Mouse (Mus musculus) CH12.LX (cell line): Measurements from ENCODE around the gene Cdh13. TPM values are rescaled to one million over a fixed set of nuclear protein-coding genes. Genes with fewer than 3 reads are reported as not detected.

ENCODE experiments used
- DNase-seq: peaks from one replicate; pipeline ENCODE4 v3.0.0-alpha.2; 2013; ENCODE audit errors: extremely low read depth
- H3K27ac ChIP-seq: 2 replicates; pipeline ENCODE4 v1.5.1; 2012; ENCODE audit warnings: low read depth, mild to moderate bottlenecking, control low read depth, moderate library complexity; ENCODE audit not compliant: insufficient read depth
- H3K27me3 ChIP-seq: replicated peaks from 2 replicates; pipeline ENCODE3; 2012; ENCODE audit warnings: inconsistent platforms
- H3K36me3 ChIP-seq, 2 experiments: replicated peaks in 1 of 2; 2 replicates each; pipeline versions ENCODE3 to v1.6.1; 2012; ENCODE audit warnings: inconsistent platforms in 1 of 2, low read length in 1 of 2, mild to moderate bottlenecking in 1 of 2, mixed read lengths in 1 of 2, moderate library complexity in 1 of 2; ENCODE audit not compliant: control insufficient read depth in 1 of 2, insufficient read depth in 1 of 2
- H3K4me1 ChIP-seq, 2 experiments: 2 replicates each; pipeline ENCODE4 v1.6.1; 2012; ENCODE audit warnings: inconsistent platforms in 1 of 2, moderate library complexity in 1 of 2; ENCODE audit not compliant: insufficient read depth in 2 of 2, control insufficient read depth in 1 of 2
- H3K4me2 ChIP-seq: 2 replicates; pipeline ENCODE4 v1.6.1; 2012; ENCODE audit warnings: low read depth, mild to moderate bottlenecking, control low read depth; ENCODE audit not compliant: poor library complexity, insufficient read depth, severe bottlenecking
- H3K4me3 ChIP-seq, 3 experiments: fragments of 150-350 bp in 1 of 3; sonication (generic) in 1 of 3; replicated peaks in 1 of 3; 2 replicates each; pipeline versions ENCODE3 to v1.5.1; 2011 to 2012; ENCODE audit warnings: low read depth in 2 of 3, low read length in 2 of 3, mild to moderate bottlenecking in 2 of 3, moderate library complexity in 2 of 3, control low read depth in 1 of 3, improper control_type of control experiment in 1 of 3, inconsistent platforms in 1 of 3, mixed read lengths in 1 of 3; ENCODE audit not compliant: poor library complexity in 1 of 3
- H3K79me2 ChIP-seq: replicated peaks from 2 replicates; pipeline ENCODE4 v1.6.1; 2012; ENCODE audit warnings: mild to moderate bottlenecking, moderate library complexity; ENCODE audit not compliant: control insufficient read depth, poor library complexity, insufficient read depth, severe bottlenecking; ENCODE audit errors: extremely low read depth
- H3K9ac ChIP-seq: 2 replicates; pipeline ENCODE4 v1.6.1; 2012; ENCODE audit warnings: low read depth, mild to moderate bottlenecking, control low read depth, moderate library complexity; ENCODE audit not compliant: insufficient read depth
- H3K9me3 ChIP-seq: replicated peaks from 2 replicates; pipeline ENCODE3; 2012; ENCODE audit warnings: low read length, inconsistent platforms, mixed read lengths
- BHLHE40 ChIP-seq: IDR thresholded peaks from 2 replicates; pipeline ENCODE4 v1.6.1; 2011; ENCODE audit warnings: mild to moderate bottlenecking, low read depth, low read length, improper control_type of control experiment
- CTCF ChIP-seq, 2 experiments: IDR thresholded peaks in 1 of 2; conservative IDR thresholded peaks in 1 of 2; 2 replicates each; pipeline ENCODE4 v1.5.1; 2011 to 2012; ENCODE audit warnings: low read depth in 2 of 2, low read length in 2 of 2, improper control_type of control experiment in 1 of 2, inconsistent platforms in 1 of 2, mild to moderate bottlenecking in 1 of 2, moderate library complexity in 1 of 2
- E2F4 ChIP-seq: IDR thresholded peaks from 2 replicates; pipeline ENCODE4 v1.6.1; 2011; ENCODE audit warnings: low read depth, low read length, improper control_type of control experiment; ENCODE audit not compliant: insufficient replicate concordance
- ELF1 ChIP-seq: IDR thresholded peaks from 2 replicates; pipeline ENCODE4 v1.6.1; 2014; ENCODE audit warnings: low read depth, mild to moderate bottlenecking, inconsistent platforms, low read length, improper control_type of control experiment
- ETS1 ChIP-seq: conservative IDR thresholded peaks from 2 replicates; pipeline ENCODE4 v1.6.1; 2012; ENCODE audit warnings: low read depth, mild to moderate bottlenecking, inconsistent platforms, low read length, improper control_type of control experiment, moderate library complexity
- GABPA ChIP-seq: IDR thresholded peaks from 2 replicates; pipeline ENCODE4 v1.6.1; 2012; ENCODE audit warnings: low read depth, low read length, improper control_type of control experiment, inconsistent platforms; ENCODE audit not compliant: insufficient replicate concordance
- JUND ChIP-seq: conservative IDR thresholded peaks from 2 replicates; pipeline ENCODE4 v1.6.1; 2011; ENCODE audit warnings: low read depth, low read length, improper control_type of control experiment
- KAT2A ChIP-seq: IDR thresholded peaks from 2 replicates; pipeline ENCODE4 v1.6.1; 2012; ENCODE audit warnings: low read length, improper control_type of control experiment, inconsistent platforms; ENCODE audit not compliant: insufficient replicate concordance
- MAX ChIP-seq: IDR thresholded peaks from 2 replicates; pipeline ENCODE4 v1.6.1; 2011; ENCODE audit warnings: low read length, improper control_type of control experiment
- MYC ChIP-seq: IDR thresholded peaks from 2 replicates; pipeline ENCODE4 v1.6.1; 2011; ENCODE audit warnings: low read depth, mild to moderate bottlenecking, improper control_type of control experiment, low read length
- NELFE ChIP-seq: IDR thresholded peaks from 2 replicates; pipeline ENCODE4 v1.6.1; 2011; ENCODE audit warnings: low read depth, low read length, improper control_type of control experiment
- NRF1 ChIP-seq: IDR thresholded peaks from 2 replicates; pipeline ENCODE4 v1.6.1; 2014; ENCODE audit warnings: low read depth, mild to moderate bottlenecking, inconsistent platforms, low read length, improper control_type of control experiment, moderate library complexity
- RAD21 ChIP-seq: IDR thresholded peaks from 2 replicates; pipeline ENCODE4 v1.6.1; 2011; ENCODE audit warnings: low read depth, mild to moderate bottlenecking, low read length, improper control_type of control experiment, moderate library complexity
- SIN3A ChIP-seq: IDR thresholded peaks from 2 replicates; pipeline ENCODE4 v1.6.1; 2012; ENCODE audit warnings: low read length, improper control_type of control experiment, inconsistent platforms
- SMC3 ChIP-seq: IDR thresholded peaks from 2 replicates; pipeline ENCODE4 v1.6.1; 2011; ENCODE audit warnings: low read depth, low read length, improper control_type of control experiment
- USF1 ChIP-seq: IDR thresholded peaks from 2 replicates; pipeline ENCODE4 v1.6.1; 2014; ENCODE audit warnings: low read depth, mild to moderate bottlenecking, inconsistent platforms, low read length, improper control_type of control experiment
- USF2 ChIP-seq: conservative IDR thresholded peaks from 2 replicates; pipeline ENCODE4 v1.6.1; 2011; ENCODE audit warnings: low read depth, low read length, improper control_type of control experiment
- ZC3H11A ChIP-seq: IDR thresholded peaks from 2 replicates; pipeline ENCODE4 v1.6.1; 2012; ENCODE audit warnings: low read depth, mild to moderate bottlenecking, inconsistent platforms, low read length, improper control_type of control experiment
- ZMIZ1 ChIP-seq: IDR thresholded peaks from 2 replicates; pipeline ENCODE4 v1.6.1; 2012; ENCODE audit warnings: low read depth, mild to moderate bottlenecking, inconsistent platforms, low read length, improper control_type of control experiment
- dilution Hi-C: fragments of 300-500 bp; cut with MboI; formaldehyde crosslinking; loops from 2 replicates; pipeline ENCODE4 v1.14.3; 2020; ENCODE audit warnings: low sequenced_read_pairs; ENCODE audit not compliant: extremely low pct_unique_long_range_greater_than_20kb, extremely low pct_ligation_motif_present
- in situ Hi-C: fragments of 300-500 bp; cut with MboI; formaldehyde crosslinking; loops from 3 replicates; pipeline ENCODE4 v1.14.3; 2019; ENCODE audit warnings: low sequenced_read_pairs, low pct_ligation_motif_present, low pct_unique_long_range_greater_than_20kb, mixed read lengths
- polyA plus RNA-seq: library from polyadenylated mRNA; unstranded; fragments of >175 nt; gene quantifications from 2 replicates; pipeline ENCODE4 v1.2.1, GENCODE M21; 2012; ENCODE audit warnings: low read depth; ENCODE audit not compliant: insufficient read length
- total RNA-seq, 2 experiments: library from RNA; depleted of rRNA; stranded (reverse); fragments of 300-350 nt in 1 of 2; fragments of >200 nt in 1 of 2; gene quantifications; 2 replicates each; pipeline ENCODE4 v1.2.3; 2012 to 2014

The Cdh13 gene
- total and polyA plus RNA-seq, 3 experiments, result not detected

GRCm38 (mm10) chr8:118870711-118871110 lies 587.2 kb downstream of the Cdh13 start:
- Histone ChIP-seq H3K79me2 (no peaks in the 10 kb centered on the region), H3K27me3 (no peaks in the 10 kb centered on the region), H3K4me2 (no peak overlapping the region), H3K9ac (no peak overlapping the region), H3K9me3 (peaks cover 87% of the 10 kb centered on the region), H3K27ac (no peak overlapping the region), H3K4me3 (no peak overlapping the region), H3K36me3 (no peaks in the 10 kb centered on the region), H3K4me1 (no peaks in the 10 kb centered on the region)
- TF ChIP-seq NELFE (no peak), ELF1 (no peak), GABPA (no peak), NRF1 (no peak), KAT2A (no peak), JUND (no peak), ZC3H11A (no peak), MYC (no peak), E2F4 (no peak), CTCF (conservative IDR thresholded peaks at IDR 0.05 in 1 of 2, IDR thresholded peaks at IDR 0.05 in 1 of 2; ENCODE audit: low read depth in 2 of 2, low read length in 2 of 2) (no peak)
- no peak for DNase-seq
- dilution Hi-C loops, result no loop called here
- in situ Hi-C loops, result no loop called here

DNA sequence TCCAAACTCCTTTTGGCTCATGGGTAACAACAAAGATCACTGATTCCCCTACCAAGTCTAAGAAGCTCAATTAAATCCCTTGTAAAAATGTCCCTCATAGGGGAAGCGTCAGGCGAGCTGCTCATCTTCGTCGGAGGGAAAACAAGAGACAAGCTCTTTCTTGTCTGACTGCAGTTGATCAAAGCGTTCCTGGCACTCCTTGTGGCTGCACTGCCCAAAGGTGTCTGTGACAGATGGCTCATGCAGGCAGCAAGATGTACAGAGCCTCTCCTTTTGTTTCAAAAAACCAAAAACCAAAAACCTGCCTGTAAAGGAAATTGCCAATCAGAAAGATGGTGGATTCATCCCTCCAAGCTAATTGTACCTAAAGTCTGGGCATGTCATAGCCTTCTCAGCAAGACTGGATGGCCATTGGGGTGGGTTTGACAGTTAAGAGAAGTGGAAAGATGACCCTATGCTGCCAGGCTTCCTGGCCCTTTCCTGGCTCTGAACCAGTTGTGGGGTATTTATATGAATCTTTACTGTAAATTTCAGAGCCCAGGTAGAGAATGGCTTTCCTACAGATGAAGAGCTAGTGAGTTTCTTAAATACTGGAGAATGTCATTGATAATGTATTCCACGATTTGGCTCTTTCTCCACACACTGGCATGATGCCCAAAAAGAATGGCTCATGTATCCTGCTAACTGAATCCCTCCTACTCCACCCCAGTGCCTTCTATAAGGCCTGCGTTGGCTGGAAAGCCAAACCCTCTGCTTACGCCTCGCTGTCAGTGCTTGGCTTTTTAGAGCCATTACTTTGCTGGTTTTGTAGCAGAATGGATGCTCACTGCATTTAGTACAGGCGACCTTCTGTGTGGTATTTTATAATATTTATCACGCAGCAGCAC lies 596.6 kb downstream of the Cdh13 start:
- DNase-seq, result no peak
- dilution Hi-C loops, result no loop called here
- H3K4me3 ChIP-seq, result no peak overlapping the region
- TF ChIP-seq MAX, result no peak
- no peak for TF ChIP-seq KAT2A
- no peak for TF ChIP-seq ZMIZ1
- TF ChIP-seq SIN3A, result no peak
- TF ChIP-seq SMC3, result no peak
- no peak for TF ChIP-seq GABPA
- no peak for TF ChIP-seq RAD21
- TF ChIP-seq ETS1, result no peak
- TF ChIP-seq USF2, result no peak
- TF ChIP-seq BHLHE40, result no peak
- no peak for TF ChIP-seq CTCF (conservative IDR thresholded peaks at IDR 0.05 in 1 of 2, IDR thresholded peaks at IDR 0.05 in 1 of 2; ENCODE audit: low read depth in 2 of 2, low read length in 2 of 2)
- no peak for TF ChIP-seq USF1
- TF ChIP-seq MYC, result no peak
- no peak overlapping the region for H3K4me2 ChIP-seq
- H3K9ac ChIP-seq, result no peak overlapping the region
- in situ Hi-C loops, result no loop called here
- H3K27me3 ChIP-seq, result no peaks in the 10 kb centered on the region
- H3K36me3 ChIP-seq, result no peaks in the 10 kb centered on the region
- no peaks in the 10 kb centered on the region for H3K4me1 ChIP-seq
- no peak overlapping the region for H3K27ac ChIP-seq
- no peaks in the 10 kb centered on the region for H3K79me2 ChIP-seq
- peaks cover 82% of the 10 kb centered on the region for H3K9me3 ChIP-seq
